In the genomic region with DNA sequence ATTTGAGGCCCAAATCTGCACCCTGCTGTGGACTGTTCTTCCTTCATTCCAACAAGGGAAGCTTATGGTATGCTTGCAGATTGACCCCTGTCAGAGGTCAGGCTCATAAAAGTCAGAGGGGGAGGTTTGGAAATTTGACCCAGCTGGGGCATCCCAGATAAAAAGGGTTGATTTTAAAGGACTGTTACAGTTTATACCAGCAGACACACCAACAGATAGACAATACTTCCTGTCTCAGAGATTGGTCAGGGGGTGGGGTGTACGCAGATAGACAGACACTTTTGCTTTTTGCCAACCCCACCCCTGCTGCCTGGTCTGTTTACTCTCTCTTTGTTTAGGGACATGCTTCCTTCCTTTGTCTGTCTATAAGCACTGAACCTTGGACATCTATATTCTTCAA, we compare ENCODE assay signal across 14 mouse cellular contexts.
DNase-seq lines count a peak whose midpoint lies in the region; ATAC-seq lines count a peak whose summit lies in the region.
"Had no signal": no experiment of that assay in that cellular context is flagged by ENCODE, and none has a peak within 500 bp of the region (broad histone marks: within the 10 kb centered on the region; RNA-seq: fewer than 3 reads in every experiment).

No protein-coding gene starts in this region.

- peaks cover 25% of the 10 kb centered on the region; the same call in 1 of the 2 replicates for H3K27me3 ChIP-seq in hindbrain, embryonic 10.5 days (ENCODE audit: insufficient read depth, poor library complexity, severe bottlenecking)
- H3K27me3 ChIP-seq in hindbrain, embryonic 13.5 days, result peaks cover 10% of the 10 kb centered on the region; the same call in 1 of the 2 replicates
- H3K27me3 ChIP-seq: forebrain, embryonic 15.5 days; midbrain, embryonic 13.5 days; neural tube, embryonic 12.5 days; Patski had no signal

- no peaks in the 10 kb centered on the region for H3K9me3 ChIP-seq in hindbrain, embryonic 10.5 days
- no peaks in the 10 kb centered on the region for H3K9me3 ChIP-seq in hindbrain, embryonic 13.5 days
- H3K9me3 ChIP-seq: forebrain, embryonic 15.5 days; midbrain, embryonic 13.5 days; neural tube, embryonic 12.5 days had no signal

- WGBS in hindbrain, embryonic 10.5 days, result 9% methylated on average over 1 of the region's 1 CpGs
- 13% methylated on average over 1 of the region's 1 CpGs for WGBS in hindbrain, embryonic 13.5 days

- H3K4me1 ChIP-seq in hindbrain, embryonic 10.5 days (replicated peaks), result peaks cover 39% of the 10 kb centered on the region
- H3K4me1 ChIP-seq in hindbrain, embryonic 13.5 days (replicated peaks), result no peaks in the 10 kb centered on the region; the same call in 1 of the 2 replicates
- H3K4me1 ChIP-seq: forebrain, embryonic 15.5 days; midbrain, embryonic 13.5 days had no signal

- no peak for ATAC-seq in hindbrain, embryonic 13.5 days (ENCODE audit: low FRiP score)
- ATAC-seq: forebrain, embryonic 15.5 days; midbrain, embryonic 13.5 days; Patski had no signal

- no peak overlapping the region for H3K4me2 ChIP-seq in hindbrain, embryonic 13.5 days
- H3K4me2 ChIP-seq: forebrain, embryonic 15.5 days; liver, embryonic 11.5 days; midbrain, embryonic 13.5 days; neural tube, embryonic 12.5 days had no signal

- no peak overlapping the region for H3K4me3 ChIP-seq in hindbrain, embryonic 10.5 days
- no peak overlapping the region for H3K4me3 ChIP-seq in hindbrain, embryonic 13.5 days
- H3K4me3 ChIP-seq: forebrain, embryonic 15.5 days; midbrain, embryonic 13.5 days; neural tube, embryonic 12.5 days had no signal

- peak overlapping the region; percentile 54; the same call in 1 of the 2 replicates for H3K27ac ChIP-seq in hindbrain, embryonic 10.5 days
- H3K27ac ChIP-seq in hindbrain, embryonic 13.5 days, result no peak overlapping the region
- H3K27ac ChIP-seq: forebrain, embryonic 15.5 days; midbrain, embryonic 13.5 days; neural tube, embryonic 12.5 days had no signal

- no peaks in the 10 kb centered on the region for H3K36me3 ChIP-seq in hindbrain, embryonic 10.5 days
- H3K36me3 ChIP-seq in hindbrain, embryonic 13.5 days, result no peaks in the 10 kb centered on the region
- H3K36me3 ChIP-seq: forebrain, embryonic 15.5 days; midbrain, embryonic 13.5 days; neural tube, embryonic 12.5 days had no signal

- no peak overlapping the region for H3K9ac ChIP-seq in hindbrain, embryonic 13.5 days
- H3K9ac ChIP-seq: forebrain, embryonic 15.5 days; midbrain, embryonic 13.5 days; neural tube, embryonic 12.5 days had no signal

- peak; percentile 47 for DNase-seq in hindbrain, embryonic 10.5 days (ENCODE audit: low spot score)
- peak; percentile 50 for DNase-seq in R1 (ENCODE audit: low read depth, low spot score)
- DNase-seq in embryo, embryonic 9.5 days (ENCODE audit: extremely low spot score), result peak; percentile 71
- peak; percentile 68 for DNase-seq in lung, postnatal 25 days (ENCODE audit: low spot score)
- no peak for DNase-seq in c-Kit-positive CD71-positive TER-119-positive erythroid progenitor cells, embryonic 14.5 days (ENCODE audit: low spot score)
- no peak for DNase-seq in urinary bladder, postnatal 25 days (ENCODE audit: low spot score)
- DNase-seq: adrenal gland, postnatal 10 days; thymus, adult 2 months had no signal

Comparison
In these comparisons a context has a peak if more than half of its experiments do, and no peak if none do; other contexts are left out.
1. DNase-seq: peak in hindbrain, embryonic 10.5 days (single experiment), R1 (single experiment), embryo, embryonic 9.5 days (single experiment) and lung, postnatal 25 days (single experiment); none in c-Kit-positive CD71-positive TER-119-positive erythroid progenitor cells, embryonic 14.5 days (single experiment) and urinary bladder, postnatal 25 days (single experiment).